Mouse (Mus musculus): ENCODE data around the gene Snx21.
A peak's percentile ranks its signal among the peaks of the same experiment; 100 is the strongest.

Gene Snx21

DNA sequence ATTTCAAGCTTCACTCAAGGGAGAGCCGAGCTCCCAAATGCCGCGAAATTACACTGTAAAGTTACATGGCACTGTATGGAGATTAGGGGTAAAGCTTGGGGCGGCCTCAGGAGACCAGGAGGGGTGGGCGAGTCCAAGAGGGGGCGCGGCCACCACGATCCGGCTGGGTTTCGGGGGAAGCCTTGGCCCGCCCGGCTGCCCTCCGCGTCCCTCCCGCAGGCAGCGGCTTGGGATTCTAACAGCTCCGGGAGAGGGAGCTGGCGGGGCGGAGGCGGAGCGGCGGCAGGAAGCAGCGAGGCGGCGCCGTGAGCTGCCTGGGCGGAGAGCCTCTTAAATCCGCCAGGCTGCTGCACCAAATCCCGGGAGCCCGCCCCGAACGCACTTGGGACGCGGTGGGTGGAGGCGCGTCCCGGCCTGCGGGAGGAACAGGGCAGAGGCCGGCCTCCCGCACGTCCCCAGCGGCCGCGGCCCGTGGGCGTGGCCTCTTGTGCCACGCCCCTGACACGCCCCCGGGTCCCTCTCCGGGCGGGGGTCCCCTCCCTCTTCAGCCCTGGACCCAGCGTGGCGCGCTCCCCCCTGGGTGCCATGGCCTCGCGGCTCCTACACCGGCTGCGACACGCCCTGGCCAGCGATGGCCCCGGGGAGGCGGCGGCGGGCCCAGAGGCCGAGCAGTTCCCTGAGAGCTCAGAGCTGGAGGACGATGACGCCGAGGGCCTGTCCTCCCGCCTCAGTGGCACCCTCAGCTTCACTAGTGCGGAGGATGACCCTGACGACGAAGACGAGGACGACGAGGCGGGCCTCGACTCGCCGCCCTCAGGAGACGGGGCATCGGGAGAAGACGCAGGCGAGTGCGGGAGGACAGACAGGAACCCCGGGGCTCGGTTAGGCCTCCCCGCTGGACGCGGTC, at the start of gene Snx21:
Gene Snx21 (plus strand): TSS at position 343 of the 907 bp plus-strand sequence.
- DNase-seq (ENCODE audit: low spot score in 2 of 2) = peak; percentile 82 to 83

DNA sequence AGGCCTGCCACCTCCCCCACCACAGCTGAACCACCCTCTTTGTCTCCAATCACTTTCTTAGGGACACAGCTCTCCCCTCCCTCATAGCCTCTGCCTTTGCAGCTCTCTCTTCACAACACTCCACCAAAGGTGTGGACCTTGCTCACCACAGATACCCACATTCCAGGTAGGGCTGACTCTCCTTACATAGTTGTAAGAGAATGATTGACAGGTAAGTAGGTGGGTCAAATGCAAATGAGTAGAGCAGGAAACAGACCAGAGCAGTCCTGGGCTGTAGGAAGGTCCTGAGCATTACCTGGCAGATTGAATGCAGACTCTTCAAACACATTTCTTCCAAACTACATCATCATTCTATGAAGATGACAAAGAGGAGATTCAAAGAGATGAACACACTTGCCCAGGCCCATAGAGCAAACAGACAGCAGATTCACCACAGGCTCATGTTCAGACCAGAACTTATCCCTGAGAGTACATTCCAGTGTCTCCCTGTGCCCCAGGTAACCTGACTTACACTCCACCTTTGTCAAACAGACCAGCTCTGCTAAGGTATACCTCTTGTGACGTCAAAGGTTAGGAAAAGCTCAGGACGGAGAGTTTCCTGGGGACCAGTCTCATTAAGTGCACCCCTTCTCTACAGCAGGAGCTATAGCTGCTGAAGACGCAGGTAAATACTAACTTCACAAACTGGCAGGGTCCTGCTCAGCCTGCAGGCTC, 48.1 kb upstream of the Snx21 start:
- no peak for DNase-seq (ENCODE audit: low spot score in 2 of 2)

DNA sequence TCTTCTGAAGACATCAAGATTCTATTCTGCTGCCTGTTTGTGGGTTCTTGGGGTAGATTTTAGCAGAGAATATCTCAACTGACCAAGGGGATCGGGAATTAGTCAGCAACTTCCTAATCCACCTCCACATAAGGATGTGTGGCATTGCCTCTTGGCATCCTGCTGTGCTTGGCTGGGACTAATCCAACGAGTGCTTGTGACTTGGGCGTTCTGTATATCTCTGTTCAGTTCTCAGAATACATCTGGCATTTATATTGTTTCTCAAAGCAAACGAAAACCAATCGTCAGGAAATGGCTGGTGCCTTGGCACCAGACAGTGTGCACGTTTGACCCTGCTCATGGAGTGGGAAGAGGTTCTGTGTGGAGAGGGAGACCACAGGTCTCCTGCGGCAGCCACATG, 45.7 kb upstream of the Snx21 start:
- DNase-seq (ENCODE audit: low spot score in 2 of 2) = no peak

- DNase-seq (ENCODE audit: low spot score in 2 of 2) = no peak
Measured at GRCm38 (mm10) chr2:164744987-164745386, 40.6 kb upstream of the Snx21 start.

- peak; percentile 92 to 95 for DNase-seq (ENCODE audit: low spot score in 2 of 2)
Measured at GRCm38 (mm10) chr2:164745843-164746479, 39.7 kb upstream of the Snx21 start, which contains the start of the genes Wfdc3 and Dnttip1. Gene Wfdc3 (minus strand): TSS chr2:164745931. Gene Dnttip1 (plus strand): TSS chr2:164745983.

GRCm38 (mm10) chr2:164746693-164747092, 38.9 kb upstream of the Snx21 start:
- no peak for DNase-seq (ENCODE audit: low spot score in 2 of 2)

GRCm38 (mm10) chr2:164748191-164748590, 37.4 kb upstream of the Snx21 start:
- no peak for DNase-seq (ENCODE audit: low spot score in 2 of 2)

- DNase-seq (ENCODE audit: low spot score in 2 of 2) = no peak
Measured at GRCm38 (mm10) chr2:164748991-164749390, 36.6 kb upstream of the Snx21 start.

DNA sequence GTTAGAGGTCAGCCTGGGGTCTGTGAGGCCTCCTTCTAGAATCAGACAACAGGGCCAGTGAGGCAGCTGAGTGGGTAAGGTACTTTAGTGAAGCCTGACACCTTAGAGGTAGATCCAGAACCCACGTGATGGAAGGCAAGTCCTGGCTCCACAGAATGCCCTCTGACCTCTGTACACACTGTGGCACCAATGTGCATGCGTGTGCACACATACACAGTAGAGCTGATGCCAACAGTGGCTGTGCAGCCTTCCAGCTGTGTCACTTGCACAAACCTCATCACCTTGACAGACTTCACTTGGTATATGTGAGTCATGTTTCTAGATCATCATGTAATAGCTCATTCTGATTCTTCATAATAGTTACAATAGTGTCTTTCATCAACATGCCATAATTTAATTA, 33.2 kb upstream of the Snx21 start:
- no peak for DNase-seq (ENCODE audit: low spot score in 2 of 2)

GRCm38 (mm10) chr2:164754105-164754504, 31.5 kb upstream of the Snx21 start:
- DNase-seq (ENCODE audit: low spot score in 2 of 2) = no peak

DNA sequence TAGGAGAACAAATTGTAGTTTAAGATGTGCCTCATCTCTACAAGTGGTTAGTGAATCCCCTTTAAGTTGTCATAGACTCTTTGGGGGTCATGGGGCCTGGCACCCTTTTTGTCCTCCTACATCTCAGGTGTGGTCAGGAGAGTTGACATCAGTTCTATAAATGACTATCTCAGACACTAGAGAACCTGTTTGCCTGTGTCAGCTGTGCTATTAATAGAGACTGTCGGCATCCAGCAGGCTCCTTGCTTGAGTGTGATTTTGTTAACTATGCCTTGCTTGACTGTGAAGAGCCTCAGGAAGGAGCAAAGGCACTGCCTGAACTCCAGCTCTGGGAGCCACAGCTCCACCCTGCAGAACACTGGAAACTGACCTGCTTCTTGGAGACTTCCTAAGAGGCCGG, 30.8 kb upstream of the Snx21 start:
- DNase-seq (ENCODE audit: low spot score in 2 of 2) = no peak

DNA sequence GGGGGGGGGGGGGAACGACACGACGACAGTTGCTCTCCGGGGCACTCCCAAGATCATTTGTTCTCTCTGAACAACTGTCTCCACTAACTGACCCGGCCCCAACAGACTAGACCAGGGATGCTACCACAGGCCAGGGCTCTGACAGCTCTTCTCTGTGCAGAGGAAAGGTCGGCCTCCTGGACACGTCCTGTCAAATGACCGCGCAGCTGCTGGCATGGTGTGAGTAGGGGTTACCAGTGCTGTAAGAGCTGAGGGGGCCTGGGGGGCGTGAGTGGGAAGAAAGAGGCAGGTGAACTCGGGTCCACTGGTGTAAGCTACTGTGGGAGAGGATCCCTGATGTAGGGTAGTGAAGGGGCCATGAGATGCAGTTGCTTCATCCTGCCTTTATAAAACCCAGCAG, 27.8 kb upstream of the Snx21 start:
- DNase-seq (ENCODE audit: low spot score in 2 of 2) = no peak

DNA sequence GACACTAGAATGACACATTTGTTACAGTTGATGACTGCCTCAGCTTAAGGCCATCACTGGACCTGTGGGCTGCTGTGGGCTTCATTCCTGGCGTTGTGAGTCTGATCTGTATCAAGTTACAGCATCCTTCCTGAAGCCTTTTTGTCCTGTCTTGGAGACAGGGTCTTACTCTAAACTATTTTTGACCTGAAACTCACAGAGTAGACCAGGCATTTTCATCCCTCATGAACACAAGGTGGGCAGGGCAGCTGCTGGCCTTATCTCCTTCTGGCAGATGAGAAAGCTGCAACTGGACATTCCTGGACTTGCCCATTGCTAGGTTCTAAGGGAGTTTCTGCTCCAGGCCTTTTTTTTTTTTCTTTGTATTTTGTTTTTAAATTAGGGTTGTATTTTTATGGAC, 26.9 kb upstream of the Snx21 start:
- DNase-seq (ENCODE audit: low spot score in 2 of 2) = no peak

DNA sequence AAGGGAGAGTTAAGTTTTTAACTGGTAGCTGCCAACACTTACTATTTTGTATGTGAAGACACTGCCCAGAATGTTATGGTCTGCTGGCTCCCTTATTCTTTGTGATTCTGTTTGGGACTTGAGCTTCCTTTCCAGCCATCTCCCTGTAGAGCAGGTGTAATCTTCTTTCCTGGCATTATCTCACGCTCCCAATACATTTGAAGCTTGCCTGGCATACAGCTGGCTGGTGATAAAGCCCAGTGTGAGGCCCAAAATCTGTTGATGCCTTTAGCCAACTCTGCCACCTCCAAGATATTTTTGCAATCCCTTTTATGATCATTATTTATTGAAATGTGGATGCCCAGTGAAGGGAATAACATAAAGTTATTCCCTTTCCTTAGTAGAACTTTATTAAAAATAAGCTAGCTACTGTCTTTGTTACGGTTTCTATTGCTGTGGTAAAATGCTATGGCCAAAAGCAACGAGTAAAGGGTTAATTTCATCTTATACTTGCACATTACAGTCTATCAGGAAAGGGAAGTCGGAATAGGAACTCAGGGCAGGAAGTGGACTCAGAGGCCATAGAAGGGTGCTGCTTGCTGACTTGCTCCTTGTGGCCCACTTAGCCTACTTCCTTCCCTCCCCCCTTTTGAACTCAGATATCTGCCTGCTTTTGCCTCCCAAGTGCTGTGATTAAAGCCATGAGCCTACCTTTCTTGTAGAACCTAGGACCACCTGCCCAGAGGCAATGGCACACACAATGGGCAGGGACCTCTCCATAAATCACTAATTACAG, 25.4 kb upstream of the Snx21 start:
- DNase-seq (ENCODE audit: low spot score in 2 of 2) = no peak

DNA sequence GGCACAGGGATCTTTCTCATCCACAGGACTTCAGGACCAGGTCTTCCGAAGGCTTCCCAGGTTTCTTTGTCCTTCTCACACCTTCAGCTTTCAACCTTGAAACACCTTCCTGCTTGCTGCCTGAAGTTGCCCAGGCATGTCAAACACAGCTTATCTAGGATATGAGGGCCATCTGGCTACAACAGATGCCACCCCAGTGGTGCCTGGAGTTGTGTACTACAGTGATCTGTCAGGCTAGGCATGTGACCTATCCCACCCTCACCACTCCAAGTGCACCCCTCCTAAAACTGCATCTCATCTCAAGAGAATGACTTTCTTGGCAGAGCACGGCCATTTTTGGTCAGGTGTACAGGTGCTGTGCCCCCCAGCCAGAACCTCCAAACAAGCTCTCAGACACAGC, 24.1 kb upstream of the Snx21 start:
- no peak for DNase-seq (ENCODE audit: low spot score in 2 of 2)

- DNase-seq (ENCODE audit: low spot score in 2 of 2) = no peak
Measured at GRCm38 (mm10) chr2:164761971-164762370, 23.7 kb upstream of the Snx21 start.

- no peak for DNase-seq (ENCODE audit: low spot score in 2 of 2)
Measured at GRCm38 (mm10) chr2:164762593-164762992, 23.0 kb upstream of the Snx21 start.

DNA sequence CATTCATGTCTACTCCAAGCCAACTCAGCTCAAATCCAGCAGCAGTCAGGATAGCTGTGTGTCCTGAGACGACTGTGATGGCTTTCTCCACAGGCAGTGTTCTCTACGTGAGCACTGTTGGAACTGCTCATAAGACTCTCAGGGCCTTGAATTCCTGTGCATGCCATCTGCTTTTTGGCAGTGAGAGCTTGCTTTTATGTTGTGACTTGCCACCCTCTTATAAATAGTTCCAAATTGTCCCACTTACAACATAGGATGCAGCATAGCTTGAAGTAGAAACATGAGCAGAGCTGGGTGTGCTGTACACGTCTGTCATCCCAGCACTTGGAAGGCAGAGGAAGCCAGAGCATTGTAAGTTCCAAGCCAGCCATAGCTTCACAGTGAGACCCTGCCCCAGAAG, 19.8 kb upstream of the Snx21 start:
- peak in 1 of 2 experiments; percentile 63 for DNase-seq (ENCODE audit: low spot score in 2 of 2)

- DNase-seq (ENCODE audit: low spot score in 2 of 2) = no peak
Measured at GRCm38 (mm10) chr2:164767812-164768540, 17.6 kb upstream of the Snx21 start.

GRCm38 (mm10) chr2:164769258-164770037, 16.2 kb upstream of the Snx21 start, which contains the start of gene Ube2c:
Gene Ube2c (plus strand): TSS chr2:164769898.
- peak; percentile 98 for DNase-seq (ENCODE audit: low spot score in 2 of 2)

Data from frontal cortex, postnatal 36 days (tissue).